Mouse (Mus musculus) limb, embryonic 12.5 days (tissue): ENCODE measurements at regions not wholly inside any gene's neighbourhood (a gene's known extent, or its start where the extent isn't known, plus 50 kb on each side); places are given as distances from the start of the nearest gene placed in this dataset.

ENCODE experiments used
- ATAC-seq: fragments of 200-750 bp; cut with Nextera tagmentation; 2 replicates; pipeline ENCODE4 v1.8.0; 2017; ENCODE audit warnings: low read depth, moderate TSS enrichment; ENCODE audit not compliant: insufficient number of reproducible peaks, insufficient read depth, low FRiP score, low TSS enrichment
- H3K27ac ChIP-seq: fragments of 300-500 bp; sonication (generic); 2 replicates; pipeline ENCODE4 v1.5.1; 2016; ENCODE audit warnings: mild to moderate bottlenecking, moderate library complexity
- H3K27me3 ChIP-seq: fragments of 300-500 bp; sonication (generic); 2 replicates; pipeline ENCODE4 v1.6.1; 2016; ENCODE audit warnings: mild to moderate bottlenecking, moderate library complexity
- H3K36me3 ChIP-seq: fragments of 300-500 bp; sonication (generic); 2 replicates; pipeline ENCODE4 v1.6.1; 2016; ENCODE audit warnings: mild to moderate bottlenecking, moderate library complexity
- H3K4me1 ChIP-seq: fragments of 300-500 bp; sonication (generic); replicated peaks from 2 replicates; pipeline ENCODE4 v1.6.1; 2016
- H3K4me2 ChIP-seq: fragments of 300-500 bp; sonication (generic); 2 replicates; pipeline ENCODE4 v1.6.1; 2016; ENCODE audit warnings: mild to moderate bottlenecking, moderate library complexity
- H3K4me3 ChIP-seq: fragments of 300-500 bp; sonication (generic); replicated peaks from 2 replicates; pipeline ENCODE4 v1.5.1; 2016; ENCODE audit warnings: mild to moderate bottlenecking
- H3K9ac ChIP-seq: fragments of 300-500 bp; sonication (generic); replicated peaks from 2 replicates; pipeline ENCODE4 v1.6.1; 2016; ENCODE audit warnings: mild to moderate bottlenecking, moderate library complexity
- H3K9me3 ChIP-seq: fragments of 300-500 bp; sonication (generic); 2 replicates; pipeline ENCODE4 v1.6.1; 2016; ENCODE audit warnings: mild to moderate bottlenecking, moderate library complexity
- WGBS: fragments of 180-500 bp; shearing (Covaris S2); methylation state at CpG from one replicate; pipeline ENCODE4 v1.1.7; 2016; 5-methylcytosine and 5-hydroxymethylcytosine counted together

DNA sequence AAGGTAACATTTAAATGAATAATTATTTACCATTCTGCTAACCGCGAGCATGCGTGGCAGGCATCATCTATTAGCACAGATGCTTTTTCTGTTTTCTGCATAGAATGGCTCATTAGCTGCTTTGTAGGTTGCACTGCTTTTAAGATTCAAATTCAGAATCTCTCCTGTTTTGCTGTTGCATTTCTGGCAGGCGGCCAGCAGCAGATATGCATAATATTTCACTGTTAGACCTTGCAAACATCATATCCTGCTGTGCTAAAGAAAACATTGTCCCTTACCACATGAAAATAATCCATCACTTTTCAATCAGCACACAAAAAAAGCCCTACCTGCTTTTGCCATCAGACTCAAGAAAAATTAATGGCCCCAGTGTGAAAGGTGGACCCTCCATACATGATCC is 202.8 kb upstream of the Etaa1 start:
- no peak for ATAC-seq
- H3K9me3 ChIP-seq: no peaks in the 10 kb centered on the region

DNA sequence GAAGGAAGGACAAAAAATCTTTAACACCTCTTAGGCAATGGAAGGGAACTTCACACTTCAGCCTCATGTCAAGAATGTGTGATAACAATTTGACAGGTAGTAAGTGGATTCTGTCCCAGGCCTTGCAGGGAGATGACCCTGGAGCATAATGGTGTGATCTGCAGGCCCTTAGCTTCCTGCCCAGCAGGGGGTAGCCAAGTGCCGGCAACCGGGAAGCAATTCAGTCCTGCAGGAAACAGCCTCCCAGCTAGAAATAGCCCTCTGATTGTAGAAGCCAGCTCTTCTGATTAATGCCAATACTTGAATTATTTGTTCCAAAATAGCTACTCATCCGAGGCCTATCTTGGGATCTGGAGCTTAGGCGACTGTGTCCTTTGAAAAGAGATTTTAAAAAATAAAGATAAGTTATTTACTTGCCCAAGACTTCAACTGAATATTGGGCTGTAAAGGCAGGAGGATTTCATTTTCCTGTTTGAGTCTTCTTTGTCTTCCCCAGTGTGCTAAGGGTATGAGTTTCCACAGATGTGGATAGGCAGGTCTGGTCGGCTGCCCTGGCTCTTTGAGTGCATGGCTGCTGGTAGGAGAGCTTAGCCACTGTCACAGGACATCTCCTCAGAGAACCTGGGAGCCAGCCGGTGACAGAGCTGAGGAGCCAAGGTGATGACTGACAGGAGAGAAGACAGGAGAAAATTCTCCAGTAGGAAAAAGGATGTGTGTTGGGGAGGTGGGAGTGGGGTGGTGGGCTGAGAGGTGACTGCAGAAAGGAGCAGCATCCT is 198.3 kb upstream of the Etaa1 start:
- Histone ChIP-seq H3K36me3 (no peaks in the 10 kb centered on the region), H3K4me2 (no peak overlapping the region), H3K9me3 (no peaks in the 10 kb centered on the region), H3K9ac (no peak overlapping the region), H3K4me3 (no peak overlapping the region), H3K4me1 (no peaks in the 10 kb centered on the region; the same call in 1 of the 2 replicates), H3K27ac (no peak overlapping the region), H3K27me3 (peaks cover 6% of the 10 kb centered on the region)
- WGBS: 15% methylated on average over 6 of the region's 6 CpGs
- no peak for ATAC-seq

More for the DNA sequence above, 202.8 kb upstream of the Etaa1 start:
- no peaks in the 10 kb centered on the region; the same call in 1 of the 2 replicates for H3K4me1 ChIP-seq
- H3K4me2 ChIP-seq: no peak overlapping the region
- 81% methylated on average over 4 of the region's 4 CpGs for WGBS
- peaks cover 6% of the 10 kb centered on the region for H3K27me3 ChIP-seq
- no peak overlapping the region for H3K27ac ChIP-seq
- H3K4me3 ChIP-seq: no peak overlapping the region
- no peaks in the 10 kb centered on the region for H3K36me3 ChIP-seq
- H3K9ac ChIP-seq: no peak overlapping the region

DNA sequence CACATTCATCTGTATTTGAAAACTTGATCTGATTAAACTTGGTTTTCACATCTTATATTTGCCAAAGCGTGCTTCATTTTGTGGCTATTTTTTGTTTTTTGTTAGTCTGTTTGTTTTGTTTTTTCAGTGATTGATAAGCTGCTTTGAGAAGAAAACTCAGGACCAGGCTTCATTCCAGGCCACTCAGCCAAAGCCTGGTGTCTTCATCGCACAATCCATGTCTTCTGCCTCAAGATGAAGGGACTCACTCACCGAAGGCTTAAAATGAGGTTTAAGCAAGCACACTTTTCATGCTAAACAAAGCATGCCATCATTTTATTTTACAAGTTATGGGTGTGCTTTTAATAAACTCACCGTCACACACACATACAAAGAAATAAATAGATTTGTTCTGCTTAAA is 197.7 kb upstream of the Etaa1 start:
- Histone ChIP-seq H3K27ac (no peak overlapping the region), H3K9me3 (no peaks in the 10 kb centered on the region), H3K9ac (no peak overlapping the region), H3K4me1 (no peaks in the 10 kb centered on the region; the same call in 1 of the 2 replicates), H3K36me3 (no peaks in the 10 kb centered on the region), H3K27me3 (peaks cover 6% of the 10 kb centered on the region), H3K4me2 (no peak overlapping the region), H3K4me3 (no peak overlapping the region)
- WGBS: 70% methylated on average over 4 of the region's 4 CpGs
- no peak for ATAC-seq

DNA sequence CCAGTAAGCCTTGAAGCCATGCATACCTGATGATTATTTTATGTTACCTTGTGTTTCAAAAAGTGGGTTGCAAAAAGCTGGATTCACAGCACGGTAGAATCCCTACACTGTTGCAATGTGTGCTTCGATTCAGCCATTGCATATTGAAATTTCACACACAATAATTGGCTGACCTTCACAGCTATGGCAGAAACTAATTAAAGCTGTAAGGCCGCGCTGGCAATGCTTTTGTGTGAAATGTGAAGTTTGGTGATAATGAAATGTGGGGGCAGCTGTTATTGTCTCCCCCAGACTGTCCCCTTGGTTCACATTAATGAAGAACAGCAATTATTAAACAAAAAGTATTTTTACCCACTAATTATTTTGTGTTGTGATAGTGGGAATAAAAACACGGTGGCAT is 173.8 kb upstream of the Etaa1 start:
- ATAC-seq: no peak
- 67% methylated on average over 5 of the region's 5 CpGs for WGBS
- H3K4me3 ChIP-seq: no peak overlapping the region
- no peak overlapping the region for H3K27ac ChIP-seq
- H3K4me2 ChIP-seq: no peak overlapping the region
- H3K4me1 ChIP-seq: no peaks in the 10 kb centered on the region
- H3K36me3 ChIP-seq: no peaks in the 10 kb centered on the region
- H3K9me3 ChIP-seq: no peaks in the 10 kb centered on the region
- H3K27me3 ChIP-seq: no peaks in the 10 kb centered on the region
- H3K9ac ChIP-seq: no peak overlapping the region

DNA sequence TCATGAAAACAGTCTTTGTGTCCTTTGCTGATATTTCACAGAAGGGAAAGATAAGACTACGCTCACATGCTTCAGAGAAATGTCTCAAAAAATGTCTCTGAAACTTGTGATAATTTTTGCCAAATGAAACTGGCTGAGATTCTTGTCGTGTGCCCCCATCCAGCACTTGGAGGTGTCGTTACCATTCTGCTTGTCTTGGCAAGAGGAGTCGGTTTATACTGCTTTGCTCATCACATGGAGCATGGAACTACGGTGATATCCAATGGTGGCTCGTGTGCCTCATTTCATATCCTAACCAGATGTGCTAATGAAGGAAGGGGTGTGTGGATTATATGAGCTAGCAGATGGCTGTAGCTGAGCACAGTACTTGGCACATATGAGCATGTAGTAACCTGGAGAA is 169.4 kb upstream of the Etaa1 start:
- H3K4me2 ChIP-seq: no peak overlapping the region
- H3K27me3 ChIP-seq: no peaks in the 10 kb centered on the region
- H3K27ac ChIP-seq: no peak overlapping the region
- H3K4me1 ChIP-seq: no peaks in the 10 kb centered on the region
- 81% methylated on average over 6 of the region's 6 CpGs for WGBS
- H3K36me3 ChIP-seq: no peaks in the 10 kb centered on the region
- H3K4me3 ChIP-seq: no peak overlapping the region
- no peak for ATAC-seq
- no peak overlapping the region for H3K9ac ChIP-seq
- no peaks in the 10 kb centered on the region for H3K9me3 ChIP-seq

DNA sequence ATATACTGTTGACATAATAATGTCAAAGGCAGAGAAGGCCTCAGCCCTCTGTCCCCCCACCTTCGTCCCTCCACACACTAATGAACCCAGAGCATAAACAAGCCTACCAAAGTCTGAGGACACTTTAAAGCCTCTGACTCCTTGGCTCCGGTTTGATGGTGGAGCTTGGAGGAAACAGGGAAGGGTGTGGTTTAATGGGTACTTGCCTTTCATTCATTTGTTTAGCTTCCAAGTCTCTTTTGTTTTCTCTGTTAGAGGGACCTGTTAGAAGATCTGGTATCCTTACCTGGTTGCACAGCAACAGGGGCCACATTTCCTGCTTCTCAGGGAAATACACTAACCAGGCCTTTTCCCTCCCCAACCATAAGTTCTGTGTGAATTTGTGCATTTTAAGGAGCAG is 168.9 kb upstream of the Etaa1 start:
- WGBS: 32% methylated on average over 2 of the region's 2 CpGs
- Histone ChIP-seq H3K9ac (no peak overlapping the region), H3K4me3 (no peak overlapping the region), H3K4me2 (no peak overlapping the region), H3K9me3 (no peaks in the 10 kb centered on the region), H3K27ac (no peak overlapping the region), H3K27me3 (no peaks in the 10 kb centered on the region), H3K36me3 (no peaks in the 10 kb centered on the region), H3K4me1 (no peaks in the 10 kb centered on the region)
- ATAC-seq: no peak

DNA sequence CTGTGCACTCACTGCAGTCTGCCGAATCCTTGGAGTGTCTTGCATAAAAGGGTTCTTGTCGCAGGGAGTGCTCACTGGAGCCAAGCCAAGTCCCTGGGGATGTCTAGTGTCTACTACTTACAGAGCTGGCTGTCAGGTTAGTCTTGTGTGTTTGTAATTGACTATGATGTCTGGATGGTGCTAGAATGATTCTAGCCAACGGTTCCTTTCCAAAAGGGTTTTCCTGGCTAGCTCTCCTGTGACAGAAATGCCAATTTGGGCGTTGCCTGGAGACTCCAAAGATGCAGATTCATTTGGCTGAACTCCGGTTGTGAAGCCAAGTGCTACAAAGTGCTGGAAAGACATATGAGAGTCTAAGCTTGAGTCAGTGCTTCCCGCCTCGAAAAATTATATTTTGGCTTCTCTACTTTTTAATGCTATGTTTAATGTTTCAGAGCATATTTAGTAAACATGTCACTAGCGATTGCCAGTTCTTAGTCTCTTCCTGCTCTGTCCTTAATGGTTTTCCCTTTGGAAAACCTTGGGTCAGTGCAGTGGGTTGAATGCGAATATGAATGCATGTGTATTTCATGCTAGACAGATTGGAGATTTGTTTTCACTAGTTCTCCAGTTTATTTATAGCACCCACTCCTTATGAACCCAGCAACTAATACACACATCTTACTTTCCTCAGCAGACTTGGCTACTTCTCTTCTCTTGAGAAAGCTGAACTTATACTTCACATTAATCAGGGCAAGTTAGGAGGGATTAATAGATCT is 162.2 kb upstream of the Etaa1 start:
- Histone ChIP-seq H3K9ac (no peak overlapping the region), H3K27ac (no peak overlapping the region), H3K9me3 (no peaks in the 10 kb centered on the region), H3K36me3 (no peaks in the 10 kb centered on the region), H3K27me3 (no peaks in the 10 kb centered on the region), H3K4me2 (no peak overlapping the region), H3K4me3 (no peak overlapping the region), H3K4me1 (no peaks in the 10 kb centered on the region)
- 90% methylated on average over 9 of the region's 9 CpGs for WGBS
- ATAC-seq: no peak

DNA sequence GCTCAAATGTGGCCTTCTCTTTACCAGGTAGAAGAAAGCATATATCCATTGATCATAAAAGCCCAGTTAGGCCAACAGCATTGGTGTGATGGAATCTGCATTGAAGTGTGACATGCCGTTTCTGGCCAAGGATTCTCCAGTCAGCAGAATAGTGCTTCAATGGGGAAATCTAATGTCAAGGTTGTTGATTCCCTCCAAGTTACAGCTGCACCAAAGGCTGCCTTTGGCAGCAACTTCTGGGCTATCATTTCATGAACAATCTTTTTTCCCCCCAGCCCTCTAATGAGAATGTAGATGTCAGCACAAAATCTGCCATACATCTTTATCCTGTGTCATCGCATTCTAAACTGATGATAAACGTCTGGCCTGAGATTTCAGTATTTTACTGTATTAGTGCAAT is 149.2 kb upstream of the Etaa1 start:
- Histone ChIP-seq H3K9me3 (no peaks in the 10 kb centered on the region), H3K4me3 (no peak overlapping the region), H3K36me3 (no peaks in the 10 kb centered on the region), H3K9ac (no peak overlapping the region), H3K4me2 (no peak overlapping the region), H3K27me3 (no peaks in the 10 kb centered on the region), H3K4me1 (no peaks in the 10 kb centered on the region), H3K27ac (no peak overlapping the region)
- WGBS: 83% methylated on average over 3 of the region's 3 CpGs
- no peak for ATAC-seq

DNA sequence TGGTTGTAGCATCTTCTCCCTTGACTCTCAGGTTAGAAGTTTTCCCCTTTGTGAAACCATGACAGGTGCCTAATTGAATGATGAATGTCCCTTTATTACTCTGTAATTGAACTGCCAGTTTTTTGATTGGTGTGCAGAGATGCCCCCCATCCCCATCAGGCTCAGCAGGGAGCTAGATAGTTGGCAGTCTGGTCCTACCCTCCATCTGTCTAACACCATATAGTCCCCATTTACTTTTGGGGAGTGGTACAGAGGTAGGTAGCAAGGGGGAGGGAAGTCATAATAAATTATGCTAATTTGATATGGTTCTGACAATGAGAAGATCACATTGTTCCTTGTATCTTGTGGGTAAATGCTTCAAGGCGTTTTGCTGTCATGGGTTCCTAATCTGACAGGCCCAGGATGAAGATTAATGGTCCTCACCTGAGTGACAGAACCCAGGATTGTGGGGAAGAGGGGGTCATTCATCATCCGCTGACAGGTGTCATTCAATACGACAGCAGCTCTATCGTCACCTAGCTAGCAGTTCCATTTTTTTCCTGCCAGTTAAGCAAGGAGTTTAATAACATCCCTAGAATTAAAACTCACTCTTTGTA is 122.3 kb upstream of the Etaa1 start:
- H3K9me3 ChIP-seq: no peaks in the 10 kb centered on the region
- no peak overlapping the region for H3K27ac ChIP-seq
- no peaks in the 10 kb centered on the region for H3K4me1 ChIP-seq
- 63% methylated on average over 4 of the region's 4 CpGs for WGBS
- no peak overlapping the region for H3K4me3 ChIP-seq
- H3K9ac ChIP-seq: no peak overlapping the region
- no peaks in the 10 kb centered on the region for H3K36me3 ChIP-seq
- no peak for ATAC-seq
- H3K4me2 ChIP-seq: no peak overlapping the region
- no peaks in the 10 kb centered on the region for H3K27me3 ChIP-seq

DNA sequence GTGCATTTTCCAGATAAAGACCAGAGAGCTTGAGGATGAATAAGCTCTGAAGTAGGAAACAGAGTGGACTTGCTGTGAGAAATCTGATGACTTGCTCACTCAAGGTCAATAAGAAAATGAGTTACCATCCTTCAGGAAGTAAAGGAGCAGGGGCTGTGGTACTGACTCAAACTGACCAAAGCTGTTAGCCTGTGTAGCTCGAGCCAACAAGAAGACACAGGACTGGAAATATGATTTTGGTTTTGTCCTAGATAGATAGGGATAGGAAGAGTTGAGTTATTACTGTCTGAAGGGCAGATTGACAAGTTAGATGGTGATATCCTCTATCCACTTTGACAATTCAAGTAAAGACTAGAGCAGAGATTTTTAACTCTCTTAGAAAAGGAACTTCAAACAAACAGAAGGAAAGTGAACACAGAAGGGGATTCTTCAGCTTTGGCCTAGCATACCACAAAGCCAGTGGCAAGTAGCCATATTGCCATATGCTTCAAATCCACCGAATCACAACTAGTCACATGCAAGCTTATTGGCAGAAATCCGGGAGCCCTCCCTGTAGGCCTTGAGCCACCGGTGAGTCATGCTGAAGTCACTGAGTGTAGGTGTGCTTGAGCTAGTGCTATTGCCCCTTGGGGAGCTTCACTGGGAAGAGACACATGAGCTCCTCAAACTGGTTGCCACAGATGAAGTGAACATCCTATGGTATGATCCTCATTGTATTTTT is 117.1 kb upstream of the Etaa1 start:
- no peak for ATAC-seq
- Histone ChIP-seq H3K27ac (no peak overlapping the region), H3K4me1 (no peaks in the 10 kb centered on the region), H3K9ac (no peak overlapping the region), H3K4me2 (no peak overlapping the region), H3K9me3 (no peaks in the 10 kb centered on the region), H3K4me3 (no peak overlapping the region), H3K36me3 (no peaks in the 10 kb centered on the region), H3K27me3 (no peaks in the 10 kb centered on the region)
- 90% methylated on average over 4 of the region's 4 CpGs for WGBS

DNA sequence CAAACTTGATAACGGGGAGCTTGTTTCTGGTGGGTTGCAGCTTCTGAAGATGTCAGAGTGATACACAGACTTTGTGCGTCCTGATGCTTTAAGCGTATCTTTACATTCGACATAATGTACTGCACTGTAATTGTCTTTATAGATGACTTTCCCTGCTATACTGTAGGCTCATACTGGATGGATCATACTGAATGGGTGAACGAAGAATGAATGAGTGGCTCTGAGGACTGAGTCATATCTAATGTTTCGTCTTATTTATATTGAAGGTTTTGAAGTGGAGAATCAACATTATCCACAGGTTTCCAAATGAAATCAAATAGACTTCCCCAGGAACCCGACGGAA is 116.3 kb upstream of the Etaa1 start:
- Histone ChIP-seq H3K36me3 (no peaks in the 10 kb centered on the region), H3K27me3 (no peaks in the 10 kb centered on the region), H3K4me2 (no peak overlapping the region), H3K4me3 (no peak overlapping the region), H3K9ac (no peak overlapping the region), H3K9me3 (no peaks in the 10 kb centered on the region), H3K4me1 (no peaks in the 10 kb centered on the region), H3K27ac (no peak overlapping the region)
- ATAC-seq: no peak
- WGBS: 72% methylated on average over 8 of the region's 8 CpGs
